Mouse (Mus musculus) urinary bladder, adult 2 months (tissue): Measurements from ENCODE around the gene Slc35e2. TPM values are rescaled to one million over a fixed set of nuclear protein-coding genes. Genes with fewer than 3 reads are reported as not detected.
"Not testable (repeated sequence)": the region's sequence is repeated elsewhere in the genome, so short reads cannot be mapped to it uniquely, and the experiment has no call there.

Experiments used
- DNase-seq: peaks from one replicate; pipeline ENCODE4 v3.0.0; 2022; ENCODE audit warnings: low spot score
- polyA plus RNA-seq: library from polyadenylated mRNA; depleted of rRNA; stranded (reverse); fragments of >200 nt; gene quantifications from 2 replicates; pipeline ENCODE4 v1.2.3, GENCODE M21; 2012; rRNA removed

Slc35e2 gene
- polyA plus RNA-seq, 1 experiment: 6.1 TPM

GRCm38 (mm10) chr4:155669598-155670075 is 68.4 kb downstream of the Slc35e2 start:
- DNase-seq: no peak

GRCm38 (mm10) chr4:155670236-155670635 is 69.0 kb downstream of the Slc35e2 start:
- DNase-seq: not testable (repeated sequence)

GRCm38 (mm10) chr4:155672082-155672481 is 70.9 kb downstream of the Slc35e2 start:
- DNase-seq: no peak

Other genes starting within 250 kb of the Slc35e2 start
- gene Prkcz, start 240.1 kb upstream of the Slc35e2 start, polyA plus RNA-seq: 16.3 and 17.3 TPM in 2 replicates
- gene Gabrd, start 203.3 kb upstream of the Slc35e2 start, polyA plus RNA-seq: 0.53 and 0.74 TPM in 2 replicates
- 2.4 and 2.5 TPM in 2 replicates for gene Cfap74, start 192.2 kb upstream of the Slc35e2 start, polyA plus RNA-seq
- gene Tmem52, start 132.3 kb upstream of the Slc35e2 start, polyA plus RNA-seq: 2.0 and 2.5 TPM in 2 replicates
- gene Gnb1, start 110.1 kb upstream of the Slc35e2 start, polyA plus RNA-seq: 328 and 338 TPM in 2 replicates
- 110 and 118 TPM in 2 replicates for gene Nadk, start 39.0 kb upstream of the Slc35e2 start, polyA plus RNA-seq
- 35.6 and 61.6 TPM in 2 replicates for gene Cdk11b, start 23.4 kb downstream of the Slc35e2 start, polyA plus RNA-seq
- not detected in 2 replicates for gene Gm10563, start 44.0 kb downstream of the Slc35e2 start, polyA plus RNA-seq
- gene Mmp23, start 52.0 kb downstream of the Slc35e2 start, polyA plus RNA-seq: 138 and 226 TPM in 2 replicates
- 51.2 and 56.1 TPM in 2 replicates for gene Mib2, start 67.8 kb downstream of the Slc35e2 start, polyA plus RNA-seq
- gene Fndc10, start 92.9 kb downstream of the Slc35e2 start, polyA plus RNA-seq: 18.5 and 20.1 TPM in 2 replicates
- gene Ssu72, start 103.4 kb downstream of the Slc35e2 start, polyA plus RNA-seq: 119 and 148 TPM in 2 replicates
- gene Tmem240, start 133.4 kb downstream of the Slc35e2 start, polyA plus RNA-seq: 2.7 and 3.3 TPM in 2 replicates
- 63.3 and 74.8 TPM in 2 replicates for gene Atad3a, start 159.7 kb downstream of the Slc35e2 start, polyA plus RNA-seq
- gene Vwa1, start 173.3 kb downstream of the Slc35e2 start, polyA plus RNA-seq: 29.3 and 32.1 TPM in 2 replicates
- gene Tmem88b, start 184.5 kb downstream of the Slc35e2 start, polyA plus RNA-seq: 0.91 and 0.93 TPM in 2 replicates
- gene Ankrd65, start 189.0 kb downstream of the Slc35e2 start, polyA plus RNA-seq: 0.81 and 0.93 TPM in 2 replicates
- 78.0 and 96.4 TPM in 2 replicates for gene Mrpl20, start 201.5 kb downstream of the Slc35e2 start, polyA plus RNA-seq
- 161 and 233 TPM in 2 replicates for gene Ccnl2, start 211.1 kb downstream of the Slc35e2 start, polyA plus RNA-seq
- 110 and 122 TPM in 2 replicates for gene Aurkaip1, start 229.9 kb downstream of the Slc35e2 start, polyA plus RNA-seq
- gene Mxra8, start 238.3 kb downstream of the Slc35e2 start, polyA plus RNA-seq: 377 and 402 TPM in 2 replicates
- gene Dvl1, start 246.0 kb downstream of the Slc35e2 start, polyA plus RNA-seq: 58.9 and 76.5 TPM in 2 replicates